ENCODE assay signal across 8 mouse cellular contexts in the genomic region with DNA sequence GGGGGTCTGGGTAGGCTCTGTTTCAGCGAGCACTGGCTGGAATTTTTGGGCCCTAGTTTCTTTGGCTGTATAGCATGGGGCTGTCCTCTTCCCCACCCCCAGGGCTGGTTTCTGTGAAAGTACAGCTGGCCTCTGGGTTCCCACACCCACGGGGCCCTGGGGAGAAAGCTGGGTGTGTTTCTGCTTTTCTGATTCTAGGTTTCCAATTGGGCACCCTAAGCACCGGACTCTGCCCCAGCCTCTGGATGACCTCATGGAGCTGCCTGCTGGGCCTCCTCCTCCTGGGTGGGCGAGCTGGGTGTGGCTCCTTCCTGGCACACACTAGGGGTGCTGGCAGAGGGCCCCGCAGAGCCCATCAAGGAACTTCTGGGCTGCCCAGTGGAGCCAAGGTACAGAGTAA. TPM values are rescaled to one million over a fixed set of nuclear protein-coding genes. Genes with fewer than 3 reads are reported as not detected.
A peak's percentile ranks its signal among the peaks of the same experiment; 100 is the strongest.
DNase-seq lines count a peak whose midpoint lies in the region; ATAC-seq and TF ChIP-seq lines count a peak whose summit lies in the region.

No protein-coding gene starts in this region.

- TF ChIP-seq CTCF in lung, adult 2 months (IDR thresholded peaks at IDR 0.05; ENCODE audit: insufficient read depth, low read length) = no peak
- TF ChIP-seq CTCF in heart, postnatal 0 days (IDR thresholded peaks at IDR 0.05; ENCODE audit: low read depth) = no peak

- no peak overlapping the region for H3K4me2 ChIP-seq in heart, postnatal 0 days (ENCODE audit: low read depth, low read length)
- no peak overlapping the region for H3K4me2 ChIP-seq in limb, embryonic 15.5 days

- 12% methylated on average over 5 of the region's 5 CpGs for WGBS in lung, adult 2 months
- 43% methylated on average over 5 of the region's 5 CpGs for WGBS in heart, postnatal 0 days
- 44% methylated on average over 5 of the region's 5 CpGs for WGBS in limb, embryonic 15.5 days

- no peaks in the 10 kb centered on the region for H3K27me3 ChIP-seq in heart, postnatal 0 days (ENCODE audit: control insufficient read depth, insufficient read depth, low read length)
- H3K27me3 ChIP-seq in limb, embryonic 15.5 days = no peaks in the 10 kb centered on the region
- H3K27me3 ChIP-seq in splenic B cell, adult 2 months (ENCODE audit: control insufficient read depth, insufficient read depth, low read length, poor library complexity, severe bottlenecking) = no peaks in the 10 kb centered on the region

- no peak overlapping the region for H3K4me3 ChIP-seq in lung, adult 2 months (replicated peaks; ENCODE audit: extremely low read depth, low read depth, low read length)
- no peak overlapping the region for H3K4me3 ChIP-seq in heart, postnatal 0 days (ENCODE audit: low read depth, low read length)
- no peak overlapping the region for H3K4me3 ChIP-seq in limb, embryonic 15.5 days

- no peak for TF ChIP-seq EP300 in heart, postnatal 0 days (IDR thresholded peaks at IDR 0.05; ENCODE audit: low read depth)

- peak; percentile 40; the same call in 1 of the 2 replicates for ATAC-seq in heart, postnatal 0 days (ENCODE audit: insufficient read depth, low read depth)
- ATAC-seq in limb, embryonic 15.5 days (ENCODE audit: insufficient number of reproducible peaks, low FRiP score, low TSS enrichment, low read depth) = peak; percentile 37; the same call in 1 of the 2 replicates

- H3K9ac ChIP-seq in heart, postnatal 0 days (replicated peaks; ENCODE audit: low read depth, low read length) = 0 out of 2 replicates have a peak overlapping the region, but pooled peaks have one; percentile 20
- no peak overlapping the region for H3K9ac ChIP-seq in limb, embryonic 15.5 days

- peaks cover 11% of the 10 kb centered on the region for H3K4me1 ChIP-seq in lung, adult 2 months (ENCODE audit: control insufficient read depth, insufficient read depth, low read length)
- peaks cover 7% of the 10 kb centered on the region; the same call in 1 of the 2 replicates for H3K4me1 ChIP-seq in heart, postnatal 0 days (ENCODE audit: control insufficient read depth, insufficient read depth)
- H3K4me1 ChIP-seq in limb, embryonic 15.5 days = peaks cover 18% of the 10 kb centered on the region

- no peaks in the 10 kb centered on the region for H3K9me3 ChIP-seq in heart, postnatal 0 days (replicated peaks; ENCODE audit: control insufficient read depth, low read length)
- no peaks in the 10 kb centered on the region for H3K9me3 ChIP-seq in limb, embryonic 15.5 days

- peak; percentile 76 to 86 for DNase-seq in lung, adult 18-20 months
- no peak for DNase-seq in lung, adult 2 months
- DNase-seq in heart, postnatal 0 days (ENCODE audit: low spot score) = no peak
- DNase-seq in splenic B cell, adult 2 months (ENCODE audit: low read depth, low spot score) = peak; percentile 73
- DNase-seq in urinary bladder, adult 18-20 months (ENCODE audit: low spot score in 2 of 2) = no peak
- no peak for DNase-seq in cerebellum, adult 11-12 months
- DNase-seq in left cerebral cortex, adult 11 months (ENCODE audit: low spot score) = no peak

- H3K27ac ChIP-seq in heart, postnatal 0 days (ENCODE audit: low read depth) = no peak overlapping the region
- peak overlapping the region; percentile 57 for H3K27ac ChIP-seq in limb, embryonic 15.5 days

- no peaks in the 10 kb centered on the region for H3K36me3 ChIP-seq in heart, postnatal 0 days (replicated peaks; ENCODE audit: control insufficient read depth, insufficient read depth, low read length)
- H3K36me3 ChIP-seq in limb, embryonic 15.5 days = no peaks in the 10 kb centered on the region
- peaks cover 5% of the 10 kb centered on the region; the same call in 1 of the 2 replicates for H3K36me3 ChIP-seq in splenic B cell, adult 2 months (ENCODE audit: control insufficient read depth, insufficient read depth, low read length, poor library complexity, severe bottlenecking)

- no peak for TF ChIP-seq POLR2A in lung, adult 2 months (IDR thresholded peaks at IDR 0.05; ENCODE audit: borderline replicate concordance, extremely low read depth, low read depth, low read length)

RNA-seq across cellular contexts. Expression of gene Arhgap27, which starts 16.8 kb away (rescaled TPM):
- polyA plus RNA-seq in lung, adult 2 months (2012; rRNA removed) = 71.4 and 83.7 TPM in 2 replicates
- total RNA-seq in heart, postnatal 0 days (2014; rRNA removed; ENCODE audit: low replicate concordance) = 9.7 and 15.1 TPM in 2 replicates
- polyA plus RNA-seq in heart, postnatal 0 days (2015; fragmentation: Nextera tagmentation; extraction: Ambion mirVana) = 5.4 and 6.5 TPM in 2 replicates
- polyA plus RNA-seq in limb, embryonic 15.5 days (2015; fragmentation: Nextera tagmentation; extraction: Ambion mirVana) = 11.7 and 14.0 TPM in 2 replicates

Comparison
In these comparisons a context has a peak if more than half of its experiments do, and no peak if none do; other contexts are left out.
1. DNase-seq: peak in lung, adult 18-20 months (2 of 2) and splenic B cell, adult 2 months (single experiment); none in lung, adult 2 months (single experiment), heart, postnatal 0 days (single experiment), urinary bladder, adult 18-20 months (0 of 2), cerebellum, adult 11-12 months (single experiment) and left cerebral cortex, adult 11 months (single experiment).